Mouse (Mus musculus) neutrophil, adult 5-6 weeks (primary cell): Measurements from ENCODE around the gene Teddm2. TPM values are rescaled to one million over a fixed set of nuclear protein-coding genes. Genes with fewer than 3 reads are reported as not detected.
"Not testable (repeated sequence)": the region's sequence is repeated elsewhere in the genome, so short reads cannot be mapped to it uniquely, and the experiment has no call there.

Source experiments
- ATAC-seq: fragments of 151-379, 151-347 bp; 2 replicates; pipeline ENCODE4 v1.8.0; 2017; ENCODE audit warnings: mild to moderate bottlenecking, moderate TSS enrichment; ENCODE audit not compliant: insufficient number of reproducible peaks, poor library complexity, low FRiP score, severe bottlenecking; ENCODE audit errors: extremely low read depth
- total RNA-seq: library from RNA; stranded (forward); fragments of 200-1000 nt; gene quantifications from 2 replicates; pipeline ENCODE4 v1.2.3, GENCODE M21; 2017

Gene Teddm2
- total RNA-seq, 1 experiment from 2014 or later, result 1.5 TPM

- no peak for ATAC-seq
Measured at GRCm38 (mm10) chr1:153908208-153908607, 8.2 kb upstream of the Teddm2 start.

- no peak for ATAC-seq
Measured at GRCm38 (mm10) chr1:153905884-153906283, 5.9 kb upstream of the Teddm2 start.

GRCm38 (mm10) chr1:153904236-153904635 lies 4.2 kb upstream of the Teddm2 start:
- no peak for ATAC-seq

- no peak for ATAC-seq
Measured at GRCm38 (mm10) chr1:153903006-153903405, 3.0 kb upstream of the Teddm2 start.

GRCm38 (mm10) chr1:153900860-153901730 lies 1.1 kb upstream of the Teddm2 start:
- ATAC-seq, result no peak

- no peak for ATAC-seq
Measured at GRCm38 (mm10) chr1:153900381-153900780, 353 bp upstream of the Teddm2 start.

GRCm38 (mm10) chr1:153898989-153899730 lies 868 bp downstream of the Teddm2 start:
- ATAC-seq, result no peak

- ATAC-seq, result no peak
Measured at GRCm38 (mm10) chr1:153897196-153897595, 2.8 kb downstream of the Teddm2 start.

- ATAC-seq, result peak; percentile 51; the same call in 1 of the 2 replicates
Measured at GRCm38 (mm10) chr1:153894979-153895378, 5.0 kb downstream of the Teddm2 start.

- no peak for ATAC-seq
Measured at GRCm38 (mm10) chr1:153894201-153894893, 5.7 kb downstream of the Teddm2 start.

GRCm38 (mm10) chr1:153893746-153894145 lies 6.3 kb downstream of the Teddm2 start:
- ATAC-seq, result no peak

GRCm38 (mm10) chr1:153891442-153891841 lies 8.6 kb downstream of the Teddm2 start, which contains the start of gene Teddm1a:
Teddm1a (plus strand) TSS chr1:153891742.
- no peak for ATAC-seq

GRCm38 (mm10) chr1:153890121-153890520 lies 9.9 kb downstream of the Teddm2 start:
- no peak for ATAC-seq

GRCm38 (mm10) chr1:153886024-153886633 lies 13.9 kb downstream of the Teddm2 start:
- no peak for ATAC-seq

- not testable (repeated sequence) for ATAC-seq
Measured at GRCm38 (mm10) chr1:153880391-153880790, 19.6 kb downstream of the Teddm2 start.

- ATAC-seq, result no peak
Measured at GRCm38 (mm10) chr1:153874045-153874444, 26.0 kb downstream of the Teddm2 start, which contains the start of gene Teddm1b. Teddm1b (plus strand) TSS chr1:153874345.

GRCm38 (mm10) chr1:153855946-153856345 lies 44.1 kb downstream of the Teddm2 start:
- ATAC-seq, result no peak

GRCm38 (mm10) chr1:153852696-153853095 lies 47.3 kb downstream of the Teddm2 start:
- ATAC-seq, result not testable (repeated sequence)

GRCm38 (mm10) chr1:153846867-153847266 lies 53.2 kb downstream of the Teddm2 start:
- ATAC-seq, result no peak
